10 mouse cellular contexts compared by ENCODE assay signal in genomic region chr12:113051628-113052403, GRCm38 (mm10). TPM values are rescaled to one million over a fixed set of nuclear protein-coding genes. Genes with fewer than 3 reads are reported as not detected.
DNase-seq lines count a peak whose midpoint lies in the region; ATAC-seq lines count a peak whose summit lies in the region.
"Had no signal": no experiment of that assay in that cellular context is flagged by ENCODE, and none has a peak within 500 bp of the region (broad histone marks: within the 10 kb centered on the region; RNA-seq: fewer than 3 reads in every experiment).

No protein-coding gene starts in this region.

- no peaks in the 10 kb centered on the region for H3K27me3 ChIP-seq in heart, embryonic 10.5 days (ENCODE audit: insufficient read depth, poor library complexity, severe bottlenecking)
- H3K27me3 ChIP-seq in intestine, embryonic 14.5 days (replicated peaks; ENCODE audit: control insufficient read depth, insufficient read depth, low read length): no peaks in the 10 kb centered on the region
- no peaks in the 10 kb centered on the region for H3K27me3 ChIP-seq in limb, embryonic 13.5 days

- no peak overlapping the region for H3K9ac ChIP-seq in intestine, embryonic 14.5 days (ENCODE audit: low read length)
- peak overlapping the region; percentile 55 for H3K9ac ChIP-seq in limb, embryonic 13.5 days

- no peak for DNase-seq in heart, embryonic 10.5 days (ENCODE audit: low spot score)
- no peak for DNase-seq in heart, adult 11 months
- peak; percentile 71 for DNase-seq in ES-CJ7 (ENCODE audit: low read depth, low spot score)
- DNase-seq in intestine, embryonic 14.5 days (ENCODE audit: low spot score): no peak
- DNase-seq in urinary bladder, postnatal 36 days (ENCODE audit: low spot score in 2 of 2): no peak
- DNase-seq in frontal cortex, postnatal 25 days (ENCODE audit: low spot score in 2 of 2): no peak
- DNase-seq in layer of hippocampus, postnatal 10 days (ENCODE audit: low spot score in 2 of 2): no peak
- DNase-seq: B cell, adult 2 months; heart, adult 18-20 months had no signal

- H3K4me3 ChIP-seq in heart, embryonic 10.5 days: no peak overlapping the region
- H3K4me3 ChIP-seq in intestine, embryonic 14.5 days (ENCODE audit: low read depth, low read length): no peak overlapping the region
- no peak overlapping the region for H3K4me3 ChIP-seq in limb, embryonic 13.5 days

- H3K27ac ChIP-seq in heart, embryonic 10.5 days: peak overlapping the region; percentile 79
- H3K27ac ChIP-seq in intestine, embryonic 14.5 days (ENCODE audit: low read depth): peak overlapping the region; percentile 54; the same call in 1 of the 2 replicates
- peak overlapping the region; percentile 80 for H3K27ac ChIP-seq in limb, embryonic 13.5 days

- no peaks in the 10 kb centered on the region for H3K9me3 ChIP-seq in heart, embryonic 10.5 days
- H3K9me3 ChIP-seq in intestine, embryonic 14.5 days (ENCODE audit: control insufficient read depth, low read length): no peaks in the 10 kb centered on the region
- H3K9me3 ChIP-seq in limb, embryonic 13.5 days: no peaks in the 10 kb centered on the region

- ATAC-seq in intestine, embryonic 14.5 days (replicated peaks; ENCODE audit: low FRiP score, low TSS enrichment, low read depth): peak; percentile 36; the same call in 1 of the 2 replicates
- peak; percentile 38; the same call in 1 of the 2 replicates for ATAC-seq in limb, embryonic 13.5 days (ENCODE audit: low FRiP score, low read depth)

- no peak overlapping the region for H3K4me2 ChIP-seq in intestine, embryonic 14.5 days (ENCODE audit: low read length)
- no peak overlapping the region for H3K4me2 ChIP-seq in limb, embryonic 13.5 days (replicated peaks)

- 39% methylated on average over 9 of the region's 9 CpGs for WGBS in heart, embryonic 10.5 days
- 26% methylated on average over 9 of the region's 9 CpGs for WGBS in intestine, embryonic 14.5 days
- 36% methylated on average over 9 of the region's 9 CpGs for WGBS in limb, embryonic 13.5 days

- H3K36me3 ChIP-seq in heart, embryonic 10.5 days: peaks cover 50% of the 10 kb centered on the region
- peaks cover 50% of the 10 kb centered on the region for H3K36me3 ChIP-seq in intestine, embryonic 14.5 days (ENCODE audit: control insufficient read depth, insufficient read depth, low read length)
- peaks cover 87% of the 10 kb centered on the region for H3K36me3 ChIP-seq in limb, embryonic 13.5 days

- H3K4me1 ChIP-seq in heart, embryonic 10.5 days: peaks cover 25% of the 10 kb centered on the region
- peaks cover 9% of the 10 kb centered on the region for H3K4me1 ChIP-seq in intestine, embryonic 14.5 days (replicated peaks; ENCODE audit: control insufficient read depth, insufficient read depth, low read length)
- peaks cover 23% of the 10 kb centered on the region for H3K4me1 ChIP-seq in limb, embryonic 13.5 days

RNA-seq across cellular contexts. Expression of gene Tex22, which starts 22.5 kb away (rescaled TPM):
- not detected in 2 replicates for polyA plus RNA-seq in heart, embryonic 10.5 days (2016; fragmentation: Nextera tagmentation; extraction: Ambion mirVana)
- not detected in 2 replicates for polyA plus RNA-seq in intestine, embryonic 14.5 days (2014; fragmentation: Nextera tagmentation; extraction: Ambion mirVana)
- 0.14 TPM in 1 of 2 replicates, not detected in the other for polyA plus RNA-seq in limb, embryonic 13.5 days (2015; fragmentation: Nextera tagmentation; extraction: Ambion mirVana)
- total RNA-seq in layer of hippocampus, postnatal 10 days (2021): under 1 TPM; 0.45 to 0.64 TPM
- total RNA-seq: heart, adult 18-20 months had no signal

RNA-seq across cellular contexts. Expression of gene Pacs2, which starts 37.5 kb away (rescaled TPM):
- polyA plus RNA-seq in heart, embryonic 10.5 days (2016; fragmentation: Nextera tagmentation; extraction: Ambion mirVana): 11.7 TPM in 2 replicates
- 12.5 and 14.3 TPM in 2 replicates for polyA plus RNA-seq in intestine, embryonic 14.5 days (2014; fragmentation: Nextera tagmentation; extraction: Ambion mirVana)
- 14.2 and 16.7 TPM in 2 replicates for polyA plus RNA-seq in limb, embryonic 13.5 days (2015; fragmentation: Nextera tagmentation; extraction: Ambion mirVana)
- total RNA-seq in layer of hippocampus, postnatal 10 days (2021): 100 to 1,000 TPM; 129 to 132 TPM

RNA-seq across cellular contexts. Expression of gene Mta1, which starts 46.3 kb away (rescaled TPM):
- 12.0 and 17.5 TPM in 2 replicates for polyA plus RNA-seq in heart, embryonic 10.5 days (2016; fragmentation: Nextera tagmentation; extraction: Ambion mirVana)
- 17.6 and 21.3 TPM in 2 replicates for polyA plus RNA-seq in intestine, embryonic 14.5 days (2014; fragmentation: Nextera tagmentation; extraction: Ambion mirVana)
- polyA plus RNA-seq in limb, embryonic 13.5 days (2015; fragmentation: Nextera tagmentation; extraction: Ambion mirVana): 17.8 and 18.7 TPM in 2 replicates
- total RNA-seq in layer of hippocampus, postnatal 10 days (2021): 10 to 100 TPM; 87.3 to 89.5 TPM

RNA-seq across cellular contexts. Expression of gene Brf1, which starts 51.3 kb away (rescaled TPM):
- polyA plus RNA-seq in heart, embryonic 10.5 days (2016; fragmentation: Nextera tagmentation; extraction: Ambion mirVana): 35.3 and 41.5 TPM in 2 replicates
- polyA plus RNA-seq in intestine, embryonic 14.5 days (2014; fragmentation: Nextera tagmentation; extraction: Ambion mirVana): 53.8 and 55.8 TPM in 2 replicates
- 71.4 and 74.0 TPM in 2 replicates for polyA plus RNA-seq in limb, embryonic 13.5 days (2015; fragmentation: Nextera tagmentation; extraction: Ambion mirVana)
- total RNA-seq in layer of hippocampus, postnatal 10 days (2021): 10 to 100 TPM; 55.7 to 66.6 TPM
